Mouse (Mus musculus) hindbrain, embryonic 15.5 days (tissue): ENCODE measurements around the gene Snx1. TPM values are rescaled to one million over a fixed set of nuclear protein-coding genes. Genes with fewer than 3 reads are reported as not detected.
A peak's percentile ranks its signal among the peaks of the same experiment; 100 is the strongest.

Experiments used
- ATAC-seq: fragments of 200-750 bp; cut with Nextera tagmentation; 2 replicates; pipeline ENCODE4 v1.8.0; 2017; ENCODE audit warnings: low read depth, moderate number of reproducible peaks, moderate TSS enrichment; ENCODE audit not compliant: low FRiP score
- H3K27ac ChIP-seq: fragments of 300-500 bp; sonication (generic); replicated peaks from 2 replicates; pipeline ENCODE4 v1.5.1; 2015; ENCODE audit warnings: mild to moderate bottlenecking, inconsistent platforms
- H3K27me3 ChIP-seq: fragments of 300-500 bp; sonication (generic); 2 replicates; pipeline ENCODE4 v1.6.1; 2015; ENCODE audit warnings: control low read depth, inconsistent platforms
- H3K36me3 ChIP-seq: fragments of 300-500 bp; sonication (generic); 2 replicates; pipeline ENCODE4 v1.6.1; 2015; ENCODE audit warnings: control low read depth, inconsistent platforms
- H3K4me1 ChIP-seq: fragments of 300-500 bp; sonication (generic); replicated peaks from 2 replicates; pipeline ENCODE4 v1.6.1; 2015; ENCODE audit warnings: control low read depth, inconsistent platforms
- H3K4me2 ChIP-seq: fragments of 300-500 bp; sonication (generic); 2 replicates; pipeline ENCODE4 v1.6.1; 2015; ENCODE audit warnings: moderate library complexity, mild to moderate bottlenecking, inconsistent platforms
- H3K4me3 ChIP-seq: fragments of 300-500 bp; sonication (generic); 2 replicates; pipeline ENCODE4 v1.5.1; 2015; ENCODE audit warnings: mild to moderate bottlenecking, inconsistent platforms
- H3K9ac ChIP-seq: fragments of 300-500 bp; sonication (generic); 2 replicates; pipeline ENCODE4 v1.6.1; 2015; ENCODE audit warnings: inconsistent platforms
- H3K9me3 ChIP-seq: fragments of 300-500 bp; sonication (generic); 2 replicates; pipeline ENCODE4 v1.6.1; 2016; ENCODE audit warnings: control low read depth, inconsistent platforms
- WGBS: fragments of 180-500 bp; shearing (Covaris S2); methylation state at CpG from one replicate; pipeline ENCODE4 v1.1.7; 2015; 5-methylcytosine and 5-hydroxymethylcytosine counted together
- polyA plus RNA-seq: library from polyadenylated mRNA; unstranded; fragments of >200 nt; fragmentation: Nextera tagmentation; extraction: Ambion mirVana; gene quantifications from 2 replicates; pipeline ENCODE4 v1.2.1, GENCODE M21; 2015

The Snx1 gene
- polyA plus RNA-seq, 1 experiment from 2014 or later: 76.7 TPM

DNA sequence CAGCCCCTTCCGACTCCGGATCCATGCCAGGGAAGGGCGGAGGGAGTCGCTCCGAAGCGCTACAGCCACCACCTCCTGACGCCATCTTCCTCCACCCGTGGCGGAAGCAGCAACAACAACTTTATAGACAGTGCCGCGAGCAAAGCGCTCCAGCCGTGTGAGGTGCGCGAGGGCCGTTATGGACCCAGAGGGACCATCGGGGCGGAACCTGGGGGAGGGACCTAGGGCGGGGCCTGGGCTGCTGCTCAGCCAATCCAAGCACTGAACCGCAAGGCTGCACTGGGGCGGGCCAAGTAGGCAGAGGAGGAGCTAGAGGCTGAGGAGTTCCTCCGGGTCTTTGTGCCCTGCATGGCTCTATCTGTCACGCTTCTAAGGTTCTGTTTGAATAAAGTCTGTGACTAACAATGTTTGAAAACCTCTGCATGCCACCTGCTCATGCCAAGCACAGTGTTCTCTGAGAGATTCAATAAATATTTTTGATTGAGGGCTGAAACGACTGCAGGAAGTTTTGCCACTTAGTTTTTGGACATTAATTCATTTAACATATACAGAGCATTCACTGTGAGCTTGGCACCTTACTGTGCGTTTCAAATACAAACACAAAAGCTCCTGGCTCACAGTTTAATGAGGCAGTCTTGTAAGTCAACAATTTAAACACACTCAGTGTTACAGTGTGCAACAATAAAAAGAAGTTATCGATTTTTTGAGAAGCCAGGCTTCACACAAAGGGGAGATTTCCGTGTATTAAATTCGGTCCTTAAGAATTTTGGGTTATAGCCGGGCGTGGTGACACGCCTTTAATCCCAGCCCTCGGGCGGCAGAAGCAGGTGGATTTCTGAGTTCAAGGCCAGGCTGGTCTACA lies 1.5 kb downstream of the Snx1 start:
- Histone ChIP-seq H3K4me1 (peaks cover 51% of the 10 kb centered on the region), H3K4me2 (peak overlapping the region; percentile 83), H3K4me3 (peak overlapping the region; percentile 79), H3K9me3 (no peaks in the 10 kb centered on the region), H3K27me3 (no peaks in the 10 kb centered on the region), H3K27ac (peak overlapping the region; percentile 88), H3K36me3 (no peaks in the 10 kb centered on the region), H3K9ac (peak overlapping the region; percentile 80)
- WGBS: 10% methylated on average over 33 of the region's 33 CpGs
- ATAC-seq: peak; percentile 98

GRCm38 (mm10) chr9:66124111-66124531 lies 2.3 kb downstream of the Snx1 start:
- H3K9me3 ChIP-seq: no peaks in the 10 kb centered on the region
- peak overlapping the region; percentile 88 for H3K27ac ChIP-seq
- under 1% methylated on average over 12 of the region's 12 CpGs for WGBS
- H3K4me3 ChIP-seq: peak overlapping the region; percentile 79
- peak; percentile 12; the same call in 1 of the 2 replicates for ATAC-seq
- peak overlapping the region; percentile 83 for H3K4me2 ChIP-seq
- H3K27me3 ChIP-seq: no peaks in the 10 kb centered on the region
- H3K36me3 ChIP-seq: no peaks in the 10 kb centered on the region
- peaks cover 54% of the 10 kb centered on the region for H3K4me1 ChIP-seq
- H3K9ac ChIP-seq: peak overlapping the region; percentile 80

DNA sequence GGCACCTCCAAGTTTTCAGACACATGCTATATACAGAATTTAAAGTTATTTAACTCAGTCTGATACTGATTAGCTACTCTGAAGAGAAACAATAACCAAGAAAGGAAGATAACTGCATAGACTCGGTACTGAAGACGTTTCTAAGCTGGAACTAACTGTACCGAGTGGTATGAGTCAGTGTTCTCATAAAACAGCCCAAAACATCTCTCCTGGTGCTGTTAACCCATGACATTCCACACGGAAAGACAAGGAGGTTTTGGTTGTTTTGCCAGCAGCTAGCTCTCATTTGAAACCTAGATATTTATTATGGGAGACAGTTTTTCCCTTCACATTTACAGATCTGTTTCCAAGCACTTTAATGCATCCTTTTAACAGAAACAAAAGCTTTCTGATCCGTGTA lies 2.7 kb downstream of the Snx1 start:
- 12% methylated on average over 5 of the region's 5 CpGs for WGBS
- peak overlapping the region; percentile 88 for H3K27ac ChIP-seq
- no peaks in the 10 kb centered on the region for H3K36me3 ChIP-seq
- ATAC-seq: no peak
- peak overlapping the region; percentile 79 for H3K4me3 ChIP-seq
- peak overlapping the region; percentile 80 for H3K9ac ChIP-seq
- no peaks in the 10 kb centered on the region for H3K9me3 ChIP-seq
- peak overlapping the region; percentile 83 for H3K4me2 ChIP-seq
- peaks cover 54% of the 10 kb centered on the region for H3K4me1 ChIP-seq
- no peaks in the 10 kb centered on the region for H3K27me3 ChIP-seq

GRCm38 (mm10) chr9:66121421-66121820 lies 5.0 kb downstream of the Snx1 start:
- Histone ChIP-seq H3K9ac (no peak overlapping the region), H3K27ac (no peak overlapping the region), H3K4me3 (no peak overlapping the region), H3K27me3 (no peaks in the 10 kb centered on the region), H3K9me3 (no peaks in the 10 kb centered on the region), H3K36me3 (no peaks in the 10 kb centered on the region), H3K4me2 (no peak overlapping the region), H3K4me1 (peaks cover 49% of the 10 kb centered on the region)
- no peak for ATAC-seq

GRCm38 (mm10) chr9:66120945-66121344 lies 5.4 kb downstream of the Snx1 start:
- Histone ChIP-seq H3K9me3 (no peaks in the 10 kb centered on the region), H3K27ac (0 out of 2 replicates have a peak overlapping the region, but pooled peaks have one; percentile 38), H3K9ac (no peak overlapping the region), H3K36me3 (no peaks in the 10 kb centered on the region), H3K4me2 (no peak overlapping the region), H3K4me3 (no peak overlapping the region), H3K4me1 (peaks cover 45% of the 10 kb centered on the region), H3K27me3 (no peaks in the 10 kb centered on the region)
- no peak for ATAC-seq
- WGBS: 58% methylated on average over 3 of the region's 3 CpGs

DNA sequence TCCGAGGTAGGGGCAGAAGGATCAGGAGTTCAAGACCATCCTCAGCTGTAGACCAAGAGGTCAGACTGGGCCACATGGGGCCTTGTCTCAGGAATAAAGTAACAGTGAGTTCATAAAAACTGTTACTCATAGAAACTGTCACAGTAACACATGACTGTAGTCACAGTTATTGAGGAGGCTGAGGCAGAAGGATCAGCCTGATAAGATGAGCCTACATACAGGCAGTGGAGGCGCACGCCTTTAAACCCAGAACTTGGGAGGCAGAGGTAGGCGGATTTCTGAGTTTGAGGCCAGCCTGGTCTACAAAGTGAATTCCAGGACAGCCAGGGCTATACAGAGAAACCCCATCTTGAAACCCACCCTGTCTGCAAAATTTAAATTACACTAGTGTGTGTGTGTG lies 6.3 kb downstream of the Snx1 start:
- H3K9me3 ChIP-seq: no peaks in the 10 kb centered on the region
- peaks cover 36% of the 10 kb centered on the region for H3K4me1 ChIP-seq
- no peaks in the 10 kb centered on the region for H3K36me3 ChIP-seq
- ATAC-seq: no peak
- H3K4me3 ChIP-seq: no peak overlapping the region
- H3K4me2 ChIP-seq: no peak overlapping the region
- no peak overlapping the region for H3K9ac ChIP-seq
- no peak overlapping the region for H3K27ac ChIP-seq
- 95% methylated on average over 4 of the region's 4 CpGs for WGBS
- H3K27me3 ChIP-seq: no peaks in the 10 kb centered on the region

- H3K4me3 ChIP-seq: no peak overlapping the region
- no peak for ATAC-seq
These were observed 6.9 kb downstream of the Snx1 start for GRCm38 (mm10) chr9:66119498-66119897.

GRCm38 (mm10) chr9:66116890-66117289 lies 9.5 kb downstream of the Snx1 start:
- Histone ChIP-seq H3K4me3 (no peak overlapping the region), H3K4me2 (no peak overlapping the region), H3K4me1 (peaks cover 22% of the 10 kb centered on the region), H3K9ac (no peak overlapping the region), H3K9me3 (no peaks in the 10 kb centered on the region), H3K36me3 (0 out of 2 replicates have a peak, but pooled peaks cover 5% of the 10 kb centered on the region), H3K27me3 (no peaks in the 10 kb centered on the region), H3K27ac (no peak overlapping the region)
- 60% methylated on average over 8 of the region's 8 CpGs for WGBS
- no peak for ATAC-seq

More at GRCm38 (mm10) chr9:66119498-66119897, 6.9 kb downstream of the Snx1 start:
- Histone ChIP-seq H3K27me3 (no peaks in the 10 kb centered on the region), H3K9ac (no peak overlapping the region), H3K36me3 (no peaks in the 10 kb centered on the region), H3K27ac (no peak overlapping the region), H3K4me2 (no peak overlapping the region), H3K9me3 (no peaks in the 10 kb centered on the region), H3K4me1 (peaks cover 34% of the 10 kb centered on the region)
- 93% methylated on average over 2 of the region's 2 CpGs for WGBS

DNA sequence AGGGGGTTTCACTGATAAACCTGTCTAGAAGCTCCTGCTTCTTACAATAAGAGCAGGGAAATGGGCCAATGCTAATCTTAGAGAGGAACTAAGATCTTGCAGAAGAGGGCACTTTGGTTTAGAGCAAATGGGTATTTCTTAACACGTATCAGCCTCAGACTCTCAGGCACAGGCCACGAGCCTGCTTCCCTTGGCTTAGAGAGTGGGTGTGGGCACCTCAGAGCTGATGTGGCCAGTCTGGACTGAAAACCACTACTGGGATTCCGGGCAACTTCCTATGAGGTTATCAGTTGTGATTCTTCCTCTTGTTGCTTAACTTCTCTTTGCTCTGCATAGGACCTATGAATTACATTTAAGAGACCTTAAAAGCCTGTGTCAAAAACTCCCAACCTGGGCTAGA lies 12.0 kb downstream of the Snx1 start:
- no peak for ATAC-seq
- peaks cover 7% of the 10 kb centered on the region for H3K4me1 ChIP-seq
- WGBS: 96% methylated on average over 3 of the region's 3 CpGs
- peaks cover 6% of the 10 kb centered on the region for H3K36me3 ChIP-seq
- no peak overlapping the region for H3K4me2 ChIP-seq
- H3K27ac ChIP-seq: no peak overlapping the region
- H3K9ac ChIP-seq: no peak overlapping the region
- H3K4me3 ChIP-seq: no peak overlapping the region
- H3K27me3 ChIP-seq: no peaks in the 10 kb centered on the region
- H3K9me3 ChIP-seq: no peaks in the 10 kb centered on the region

DNA sequence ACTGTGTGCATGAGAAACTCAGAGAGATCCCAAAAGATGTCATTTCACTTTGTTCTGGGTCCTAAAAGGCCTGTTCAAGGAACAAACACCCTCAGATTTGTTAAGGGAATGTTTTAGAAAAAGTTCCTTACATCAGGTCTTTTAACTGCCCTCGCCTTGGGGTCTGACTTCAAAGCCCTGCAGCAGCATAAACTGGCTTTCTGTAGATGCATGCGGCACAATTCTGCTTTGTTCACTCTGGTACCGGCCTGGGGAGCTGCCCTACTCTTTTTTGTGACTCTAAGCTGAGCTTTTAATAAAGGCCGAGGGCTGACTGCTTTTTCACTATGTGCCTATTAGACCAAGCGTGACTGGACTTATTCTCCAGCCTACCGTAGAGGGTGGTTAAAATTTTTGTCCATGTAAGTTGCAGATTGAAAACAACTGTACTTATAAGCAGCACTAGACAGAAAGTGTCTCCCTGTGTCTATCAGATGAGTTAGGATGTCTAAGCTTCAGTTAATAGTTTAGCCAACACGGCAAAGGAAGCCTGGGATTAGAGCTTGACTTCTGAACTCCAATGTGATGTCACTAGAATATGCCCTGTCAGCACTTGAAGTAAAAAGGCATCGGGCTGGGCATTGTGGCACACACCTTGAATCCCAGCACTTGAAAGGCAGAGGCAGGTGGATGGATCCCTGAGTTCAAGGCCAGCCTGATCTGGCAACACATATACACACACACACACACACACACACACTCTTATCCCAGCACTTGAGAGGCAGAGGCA lies 15.6 kb downstream of the Snx1 start:
- Histone ChIP-seq H3K27me3 (no peaks in the 10 kb centered on the region), H3K9me3 (no peaks in the 10 kb centered on the region), H3K4me3 (no peak overlapping the region), H3K27ac (no peak overlapping the region), H3K4me2 (no peak overlapping the region), H3K36me3 (peaks cover 33% of the 10 kb centered on the region), H3K9ac (no peak overlapping the region), H3K4me1 (no peaks in the 10 kb centered on the region)
- WGBS: 27% methylated on average over 8 of the region's 8 CpGs
- no peak for ATAC-seq

- Histone ChIP-seq H3K27me3 (no peaks in the 10 kb centered on the region), H3K9me3 (no peaks in the 10 kb centered on the region), H3K4me1 (no peaks in the 10 kb centered on the region), H3K36me3 (peaks cover 40% of the 10 kb centered on the region), H3K4me2 (no peak overlapping the region), H3K9ac (no peak overlapping the region), H3K27ac (no peak overlapping the region), H3K4me3 (no peak overlapping the region)
- no peak for ATAC-seq
- WGBS: 57% methylated on average over 8 of the region's 8 CpGs
These were observed 16.3 kb downstream of the Snx1 start for GRCm38 (mm10) chr9:66110126-66110525.

- Histone ChIP-seq H3K4me3 (no peak overlapping the region), H3K9me3 (no peaks in the 10 kb centered on the region), H3K9ac (no peak overlapping the region), H3K27ac (no peak overlapping the region), H3K36me3 (peaks cover 45% of the 10 kb centered on the region), H3K27me3 (no peaks in the 10 kb centered on the region), H3K4me2 (no peak overlapping the region), H3K4me1 (no peaks in the 10 kb centered on the region)
- ATAC-seq: no peak
- 94% methylated on average over 1 of the region's 1 CpGs for WGBS
These were observed 16.8 kb downstream of the Snx1 start for GRCm38 (mm10) chr9:66109574-66109973.
